Mouse (Mus musculus): ENCODE data around the gene Vamp3.

GRCm38 (mm10) chr4:151105886-151106285 is 48.1 kb upstream of the Vamp3 start:
- TF ChIP-seq CTCF (IDR thresholded peaks at IDR 0.05; ENCODE audit: extremely low read depth, insufficient read depth, low read length) = no peak
- no peak for TF ChIP-seq POLR2A (IDR thresholded peaks at IDR 0.05; ENCODE audit: extremely low read depth, insufficient read depth, low read length)

Measured in cortical plate, adult 2 months (tissue).